Mouse (Mus musculus): ENCODE data around the gene D930020B18Rik. TPM values are rescaled to one million over a fixed set of nuclear protein-coding genes. Genes with fewer than 3 reads are reported as not detected.

D930020B18Rik gene
- not detected in 2 replicates for polyA plus RNA-seq (2015; fragmentation: Nextera tagmentation; extraction: Ambion mirVana)

DNA sequence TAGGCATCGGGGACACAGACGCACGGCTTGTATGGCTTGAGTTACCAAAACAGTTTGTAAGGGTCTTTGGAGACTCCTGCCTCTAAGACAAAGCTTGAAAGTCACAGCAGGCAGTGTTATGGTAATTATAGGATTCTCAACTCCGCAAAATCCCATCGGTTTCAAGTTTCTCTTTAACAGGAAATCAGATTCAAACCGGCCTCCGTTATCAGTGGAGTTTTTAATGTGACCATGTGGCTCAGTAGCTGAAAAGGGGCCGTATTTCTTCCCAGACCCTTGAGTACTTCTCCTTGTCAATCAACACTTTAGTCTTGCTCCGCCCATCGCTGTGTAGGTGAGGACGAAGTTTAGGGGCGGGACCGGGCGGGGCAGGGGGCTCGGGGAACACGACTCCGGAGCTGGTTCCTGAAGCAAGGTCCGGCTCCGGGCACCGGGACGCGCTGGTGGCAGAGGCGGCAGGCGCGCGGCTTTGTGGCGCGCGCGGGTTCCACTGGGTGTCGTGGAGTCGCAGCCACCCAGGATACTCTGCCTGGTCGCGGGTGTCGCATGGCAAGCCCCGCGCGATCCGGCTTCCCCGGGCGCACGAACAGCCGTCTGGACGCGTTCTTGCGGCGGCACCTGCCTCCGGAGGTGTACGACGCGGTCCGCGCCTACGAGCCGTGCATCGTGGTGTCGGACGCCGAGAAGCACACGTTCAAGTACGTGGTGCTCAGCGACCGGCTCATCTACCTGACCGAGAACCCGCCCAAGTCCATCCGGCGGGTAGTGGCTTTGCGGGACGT is at the start of gene D930020B18Rik:
Gene D930020B18Rik (plus strand): TSS at position 317 of the 782 bp plus-strand sequence.

DNA sequence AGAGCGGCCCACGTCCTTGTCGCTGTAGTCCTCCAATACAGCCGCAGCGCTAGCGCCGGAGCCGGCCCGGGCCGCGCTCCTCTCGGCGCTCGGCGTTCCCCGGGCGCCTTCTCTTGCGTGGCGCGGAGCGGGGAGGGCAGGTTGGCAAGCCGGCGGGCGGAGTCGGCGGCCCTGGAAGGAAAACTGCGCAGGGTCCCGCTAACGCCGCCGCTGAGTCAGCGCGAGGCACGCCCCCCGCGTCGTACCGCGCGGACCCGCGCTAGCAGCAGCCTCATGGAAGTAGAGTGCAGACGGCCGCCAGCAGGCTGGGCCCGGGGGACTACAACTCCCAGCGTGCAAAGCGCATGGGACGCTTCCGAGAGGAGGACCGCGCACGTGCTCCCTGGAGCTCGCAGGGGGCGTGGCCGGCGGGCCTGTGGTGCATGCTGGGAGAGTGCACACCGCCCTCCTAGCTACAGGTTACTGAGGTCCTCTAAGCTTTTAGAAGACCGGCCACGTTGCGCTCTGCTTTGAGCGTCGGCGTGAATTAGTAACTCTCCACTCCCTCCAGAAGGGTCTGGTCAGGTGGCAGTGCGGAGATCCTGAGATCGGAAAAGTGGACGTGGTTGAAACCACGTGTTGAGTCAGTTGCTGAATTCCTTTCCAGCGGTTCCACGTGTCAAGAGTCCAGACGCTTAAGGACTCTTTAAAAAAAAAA is 15.1 kb upstream of the D930020B18Rik start, which contains the start of gene Xpot:
Gene Xpot (minus strand): TSS at position 147 of the 697 bp plus-strand sequence.

DNA sequence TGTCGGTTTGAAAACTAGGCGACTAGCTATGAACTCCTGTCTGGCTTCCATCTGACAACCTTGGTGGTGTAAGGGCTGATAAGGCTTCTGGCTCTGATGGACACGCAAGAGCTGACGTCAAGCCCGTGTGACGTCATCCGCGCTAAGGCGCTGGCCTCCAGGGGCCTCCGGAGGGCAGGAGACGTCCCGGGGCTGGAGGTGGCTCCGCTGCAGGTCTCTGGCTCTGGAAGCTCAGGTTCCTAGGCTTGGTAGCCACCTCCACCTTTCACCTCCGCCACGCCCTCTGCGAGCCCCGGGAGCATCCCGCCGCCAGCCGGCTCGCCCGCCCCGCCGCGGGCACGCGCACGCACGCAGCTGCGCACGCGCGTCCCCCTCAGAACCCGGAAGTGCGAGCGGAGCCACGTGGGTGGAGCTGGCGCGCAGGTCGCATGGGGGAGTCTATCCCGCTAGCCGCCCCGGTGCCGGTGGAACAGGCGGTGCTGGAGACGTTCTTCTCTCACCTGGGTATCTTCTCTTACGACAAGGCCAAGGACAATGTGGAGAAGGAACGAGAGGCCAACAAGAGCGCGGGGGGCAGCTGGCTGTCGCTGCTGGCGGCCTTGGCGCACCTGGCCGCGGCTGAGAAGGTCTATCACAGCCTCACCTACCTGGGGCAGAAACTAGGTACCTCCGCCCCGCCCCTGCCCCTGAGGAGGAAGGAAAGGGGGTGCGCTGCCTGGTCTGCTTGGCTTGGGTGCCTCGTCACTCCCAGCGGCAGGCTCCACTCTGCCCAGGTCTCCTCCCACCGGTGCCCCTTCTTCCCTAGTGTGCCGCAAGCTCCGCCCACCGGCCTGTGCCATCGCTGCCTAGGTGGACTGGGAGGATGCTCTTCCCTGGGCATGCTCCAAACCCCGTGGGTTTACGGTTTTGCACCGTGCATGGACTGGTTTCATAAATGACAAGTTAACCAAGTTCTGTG is 98.4 kb downstream of the D930020B18Rik start, which contains the start of gene BC048403:
Gene BC048403 (plus strand): TSS at position 390 of the 958 bp plus-strand sequence.

Other genes with a start within 250 kb of the D930020B18Rik start
- 9.6 and 10.9 TPM in 2 replicates for gene Rassf3, start 165.2 kb upstream of the D930020B18Rik start, polyA plus RNA-seq (2015; fragmentation: Nextera tagmentation; extraction: Ambion mirVana)
- gene Tbk1, start 54.8 kb upstream of the D930020B18Rik start, polyA plus RNA-seq (2015; fragmentation: Nextera tagmentation; extraction: Ambion mirVana): 19.9 and 20.7 TPM in 2 replicates
- 23.1 and 24.7 TPM in 2 replicates for gene Xpot, start 15.3 kb upstream of the D930020B18Rik start, polyA plus RNA-seq (2015; fragmentation: Nextera tagmentation; extraction: Ambion mirVana)
- gene BC048403, start 98.3 kb downstream of the D930020B18Rik start, polyA plus RNA-seq (2015; fragmentation: Nextera tagmentation; extraction: Ambion mirVana): 2.3 TPM in 2 replicates

Measured in spleen, postnatal 0 days (tissue).